Mouse (Mus musculus): ENCODE results near the gene Gm1123.

Gene Gm1123

DNA sequence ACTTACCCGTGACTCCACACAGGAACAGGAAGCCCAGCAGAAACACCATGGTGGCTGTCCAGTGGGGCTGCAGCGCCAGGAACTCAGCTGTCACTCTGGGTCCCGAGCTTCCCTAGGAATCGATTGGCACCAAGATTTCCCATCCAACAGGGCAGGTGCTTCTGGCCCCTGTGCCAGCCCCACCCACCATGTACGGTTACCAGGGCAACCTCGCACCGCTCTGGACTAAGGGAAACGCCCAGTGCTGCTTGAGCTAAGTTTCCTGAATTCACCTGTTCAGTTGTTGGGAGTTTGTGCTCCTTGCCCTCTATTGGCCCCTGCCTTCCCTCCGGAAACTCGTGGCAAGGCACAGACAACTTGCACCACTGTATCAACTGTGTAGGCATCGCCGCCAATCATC lies at the start of gene Gm1123:
TSS of gene Gm1123 (minus strand) at position 141 of the 400 bp plus-strand sequence.
- DNase-seq (ENCODE audit: low spot score) = no peak

DNA sequence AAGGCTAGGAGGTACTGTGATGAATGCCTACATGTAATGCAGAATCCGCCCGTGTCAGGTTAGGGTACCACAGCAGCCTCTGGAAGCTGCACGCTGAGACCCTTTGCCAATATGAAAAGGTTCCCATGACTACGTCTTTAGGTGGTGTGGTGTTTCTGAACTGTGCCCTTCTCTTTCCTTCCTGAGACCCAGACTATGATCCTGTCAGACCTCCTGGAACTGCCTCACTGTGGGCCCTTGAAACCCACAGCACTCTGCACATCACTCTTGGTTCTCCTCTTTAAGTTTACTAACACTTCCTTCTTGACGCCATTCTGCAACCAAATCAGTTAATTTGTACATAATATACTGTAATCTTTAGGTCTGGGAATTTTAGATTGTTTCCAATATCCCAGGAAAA lies 46.2 kb upstream of the Gm1123 start:
- no peak for DNase-seq (ENCODE audit: low spot score)

DNA sequence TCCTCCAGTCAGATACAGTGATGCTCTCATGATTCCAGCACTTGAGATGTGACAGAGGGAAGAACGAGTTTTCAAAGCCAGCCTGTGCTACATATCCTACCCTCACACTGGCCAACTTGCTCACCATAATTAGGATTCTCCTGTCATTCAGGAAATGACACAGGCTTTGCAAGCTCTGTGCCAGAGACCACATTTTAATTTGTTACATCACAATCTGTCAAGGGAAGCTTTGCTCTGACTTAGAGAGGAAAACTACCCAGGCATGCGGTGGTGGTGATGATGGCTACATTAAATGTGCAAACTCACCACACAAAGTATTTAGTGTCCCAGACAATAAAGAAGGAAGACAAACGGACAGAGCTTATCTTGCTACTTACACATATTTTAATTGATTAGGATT lies 45.8 kb upstream of the Gm1123 start:
- no peak for DNase-seq (ENCODE audit: low spot score)

DNA sequence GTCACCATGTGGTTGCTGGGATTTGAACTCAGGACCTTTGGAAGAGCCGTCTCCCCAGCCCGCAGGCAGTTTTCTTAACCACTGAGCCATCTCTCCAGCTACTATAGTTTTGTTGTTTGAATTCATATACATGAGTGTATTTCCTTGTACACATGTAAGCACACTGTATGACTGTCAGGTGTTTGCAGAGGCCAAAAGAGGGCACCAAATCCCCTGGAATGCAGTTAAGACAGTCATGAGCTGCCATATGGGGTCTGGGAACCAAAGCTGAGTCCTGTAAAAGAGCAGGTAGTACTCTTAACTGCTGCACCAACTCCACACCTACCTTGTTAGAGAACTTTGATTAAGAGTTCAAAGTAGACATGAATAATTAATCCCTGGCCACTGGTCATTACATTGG lies 45.1 kb upstream of the Gm1123 start:
- no peak for DNase-seq (ENCODE audit: low spot score)

DNA sequence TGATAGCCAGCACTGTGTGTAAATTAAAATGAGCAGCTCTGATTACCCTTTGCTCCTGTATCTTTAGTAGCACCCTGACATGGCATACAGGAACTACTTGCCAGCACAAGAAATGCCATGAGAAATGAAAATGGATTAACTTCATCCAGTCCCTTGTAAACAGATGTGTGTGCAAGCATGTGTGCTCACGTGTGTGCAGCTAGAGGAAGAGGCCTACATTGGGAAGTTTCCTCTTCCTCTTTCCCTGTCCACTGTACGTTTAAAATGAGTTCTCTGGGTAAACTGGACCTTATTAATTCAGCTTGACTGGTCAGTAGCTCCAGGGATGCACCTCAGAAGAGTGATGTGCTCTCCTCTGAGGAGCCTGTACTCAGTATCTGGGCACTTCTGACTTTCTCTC lies 38.9 kb upstream of the Gm1123 start:
- no peak for DNase-seq (ENCODE audit: low spot score)

DNA sequence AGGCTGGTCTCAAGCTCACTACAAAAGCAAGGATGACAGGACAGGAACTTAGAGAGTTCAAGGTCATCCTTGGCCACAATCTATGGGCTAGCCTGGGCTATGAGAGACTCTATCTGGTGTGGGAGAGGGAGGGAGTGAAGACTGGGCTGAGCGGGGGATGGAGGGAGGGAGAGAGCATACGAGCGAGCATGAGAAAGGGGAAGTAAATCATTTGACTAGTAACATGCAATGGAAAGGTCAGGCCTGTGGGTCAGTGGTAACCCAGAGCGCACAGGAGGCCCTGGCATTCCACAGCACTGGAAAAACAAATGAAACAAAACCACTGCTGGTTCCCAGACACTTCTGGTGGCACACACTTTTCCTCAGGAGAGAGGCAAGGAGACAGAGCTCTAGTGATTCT lies 37.0 kb upstream of the Gm1123 start:
- DNase-seq (ENCODE audit: low spot score) = no peak

DNA sequence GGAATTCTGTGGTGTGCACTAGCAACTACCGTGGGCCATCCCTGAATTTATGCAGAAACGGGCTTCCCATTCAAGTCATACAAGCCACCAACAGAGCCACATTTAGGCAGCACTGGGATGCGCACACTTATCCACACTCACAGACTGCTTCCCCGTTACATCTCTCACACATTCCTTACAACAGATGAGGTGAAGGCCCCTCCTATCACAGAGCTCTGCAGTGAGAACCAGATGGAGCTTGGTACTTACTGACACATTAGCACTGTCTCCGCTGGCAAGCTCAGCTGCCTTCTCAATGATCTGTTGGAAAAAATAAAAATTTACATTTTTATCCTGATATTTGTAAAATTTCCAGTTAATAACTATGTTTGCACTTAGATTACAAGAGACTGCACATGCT lies 29.8 kb upstream of the Gm1123 start:
- DNase-seq (ENCODE audit: low spot score) = no peak

DNA sequence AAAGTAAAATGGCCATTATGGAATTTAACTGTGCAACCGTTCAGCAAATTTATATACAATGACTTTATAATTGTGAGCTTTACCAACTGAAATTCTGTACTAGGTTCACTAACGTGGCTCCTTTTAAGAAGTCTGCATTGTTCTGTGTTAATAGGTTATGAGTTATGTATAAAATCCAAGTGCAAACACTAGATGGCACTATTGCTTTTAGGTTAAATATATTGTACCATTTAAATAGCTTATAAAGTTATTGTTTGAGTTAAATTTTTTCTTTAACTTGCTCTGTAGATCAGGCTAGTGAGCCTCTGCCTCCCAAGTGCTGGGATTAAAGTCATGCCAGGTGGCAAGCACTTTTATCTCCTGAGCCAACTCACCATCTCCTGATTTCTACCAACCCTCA lies 28.7 kb upstream of the Gm1123 start:
- DNase-seq (ENCODE audit: low spot score) = no peak

DNA sequence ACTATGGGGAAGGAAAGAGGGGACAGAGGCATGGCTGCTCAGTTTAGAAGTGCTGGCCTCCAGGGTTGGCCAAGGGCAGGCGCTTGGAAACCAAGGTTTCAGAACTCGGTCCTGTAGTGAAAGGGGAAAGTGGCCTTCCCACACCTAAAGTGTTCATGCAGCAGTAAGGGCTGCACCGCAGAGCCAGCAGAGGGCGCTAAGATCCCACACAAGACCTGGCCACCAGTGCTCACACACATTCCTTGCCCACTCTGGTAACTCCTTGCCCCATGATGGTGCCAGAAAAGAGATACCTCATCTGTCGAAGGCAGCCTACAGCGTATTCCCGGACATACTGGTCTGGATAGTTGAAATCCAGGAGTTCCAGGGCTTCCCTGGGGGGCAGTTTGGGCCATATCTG lies 27.0 kb upstream of the Gm1123 start:
- DNase-seq (ENCODE audit: low spot score) = peak; percentile 75

DNA sequence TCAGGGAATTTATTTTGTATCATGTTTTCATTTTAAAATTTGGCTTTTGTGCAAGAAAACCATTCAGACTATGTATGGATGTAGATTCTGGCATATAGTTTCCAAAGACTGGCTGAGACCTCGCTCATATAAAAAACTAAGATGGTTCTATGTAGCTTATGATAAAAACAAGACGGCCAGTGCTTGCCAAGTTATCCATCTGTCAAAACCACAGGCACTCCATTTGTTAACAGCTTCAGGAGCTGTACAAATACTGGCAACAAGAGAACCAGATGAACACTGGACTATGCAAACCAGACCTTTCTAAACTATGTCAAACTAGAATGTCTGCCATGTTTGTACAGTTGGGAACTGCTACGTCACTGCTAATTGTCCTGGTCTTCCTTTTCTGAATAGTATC lies 22.2 kb upstream of the Gm1123 start:
- no peak for DNase-seq (ENCODE audit: low spot score)

DNA sequence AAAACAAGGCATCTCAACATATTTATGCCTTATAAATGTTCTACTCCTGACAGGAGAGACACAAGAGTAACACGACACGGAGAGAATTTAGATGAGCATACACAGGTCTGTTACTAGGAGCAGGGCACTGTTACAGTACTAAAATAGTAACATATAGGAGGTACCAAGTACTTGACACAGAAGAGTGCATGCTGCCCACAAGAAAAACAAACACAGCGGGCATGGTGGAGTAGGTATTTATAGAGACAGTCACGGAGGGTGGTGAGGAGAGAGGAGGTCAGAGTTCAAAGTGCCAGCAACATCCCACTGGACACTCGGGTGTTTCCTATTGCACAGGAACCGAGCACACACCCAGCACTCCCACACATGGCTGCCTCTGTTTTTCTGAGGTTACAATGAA lies 14.2 kb upstream of the Gm1123 start:
- no peak for DNase-seq (ENCODE audit: low spot score)

DNA sequence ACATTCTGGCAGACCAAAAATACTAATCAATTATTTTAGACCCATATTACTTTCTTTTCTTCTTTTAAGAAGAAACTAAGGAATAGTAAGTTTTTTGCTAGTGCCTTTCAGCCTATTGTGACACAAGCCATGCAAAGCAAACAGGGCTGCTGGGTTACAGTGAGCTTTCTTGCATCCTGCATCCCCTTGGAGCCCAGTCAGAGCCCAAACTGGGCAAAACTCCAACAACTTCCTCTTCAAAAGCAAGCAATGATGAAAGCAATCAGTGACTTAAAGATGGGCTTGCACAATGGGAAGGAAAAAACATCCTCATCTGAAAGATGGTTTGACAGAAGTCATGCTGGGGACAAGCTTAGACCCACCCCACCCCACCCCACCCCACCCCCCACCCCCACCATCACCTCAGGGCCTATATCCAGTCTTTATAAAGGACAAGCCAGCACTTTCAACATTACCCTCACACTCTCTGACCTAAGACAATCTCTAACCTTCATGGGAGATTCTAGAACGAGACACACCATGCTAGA lies 13.3 kb upstream of the Gm1123 start:
- DNase-seq (ENCODE audit: low spot score) = no peak

DNA sequence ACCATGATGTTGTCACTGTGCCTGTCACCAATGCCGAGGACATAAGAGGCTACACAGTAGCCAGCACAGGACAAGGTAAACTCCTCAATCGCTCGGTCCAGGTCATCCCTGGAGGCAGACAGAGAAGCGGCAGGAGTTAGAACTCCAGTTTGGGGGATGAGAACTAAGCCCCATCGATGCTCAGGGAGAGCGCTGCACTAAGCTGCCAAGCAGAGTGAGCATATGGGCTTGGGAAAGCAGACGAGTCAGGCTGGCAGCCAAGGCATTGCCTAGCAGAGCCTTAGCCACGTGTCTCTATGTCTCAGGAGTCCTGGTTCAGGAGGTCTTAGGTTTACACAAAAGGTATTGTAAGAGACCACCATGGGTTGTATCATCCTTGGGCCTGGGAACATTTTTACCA lies 9.2 kb upstream of the Gm1123 start:
- DNase-seq (ENCODE audit: low spot score) = no peak

DNA sequence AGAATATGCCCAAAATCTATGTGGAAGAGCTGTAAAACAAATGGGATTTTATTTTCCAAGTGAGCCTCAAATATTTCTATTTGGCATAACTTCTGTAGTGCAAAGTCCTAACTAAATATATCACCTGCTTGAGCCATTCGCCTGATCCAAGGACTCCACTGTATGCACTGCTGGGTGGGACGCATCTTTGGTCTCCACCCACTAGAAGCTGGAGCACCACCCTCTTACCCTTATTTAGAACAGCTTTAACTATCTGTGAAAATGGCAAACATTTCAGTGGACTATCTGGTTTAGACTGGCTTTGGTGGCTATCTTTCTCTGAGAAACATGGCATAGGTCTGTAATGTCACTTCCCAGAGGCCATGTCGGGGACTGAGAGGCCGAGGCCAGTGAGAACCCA lies 7.1 kb upstream of the Gm1123 start:
- DNase-seq (ENCODE audit: low spot score) = no peak

DNA sequence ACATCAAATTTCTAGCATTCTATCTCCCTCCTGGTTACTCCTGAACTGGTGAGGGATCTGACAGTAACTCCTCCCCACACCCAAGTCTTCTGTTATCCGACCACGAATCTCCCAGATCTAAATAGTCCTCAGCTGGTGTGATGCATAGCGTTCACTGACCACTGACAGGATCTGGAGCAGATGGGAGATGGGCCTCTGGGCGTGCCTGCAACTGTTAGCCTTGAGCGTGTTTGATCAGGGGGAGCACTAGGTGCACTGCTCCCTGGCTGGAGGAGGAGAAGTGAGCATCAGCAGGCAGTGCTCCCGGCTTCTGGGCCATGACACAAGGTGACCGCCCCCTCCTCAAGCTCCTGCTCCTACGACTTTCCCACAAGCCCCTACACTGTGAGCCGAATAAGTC lies 6.5 kb upstream of the Gm1123 start:
- DNase-seq (ENCODE audit: low spot score) = no peak

DNA sequence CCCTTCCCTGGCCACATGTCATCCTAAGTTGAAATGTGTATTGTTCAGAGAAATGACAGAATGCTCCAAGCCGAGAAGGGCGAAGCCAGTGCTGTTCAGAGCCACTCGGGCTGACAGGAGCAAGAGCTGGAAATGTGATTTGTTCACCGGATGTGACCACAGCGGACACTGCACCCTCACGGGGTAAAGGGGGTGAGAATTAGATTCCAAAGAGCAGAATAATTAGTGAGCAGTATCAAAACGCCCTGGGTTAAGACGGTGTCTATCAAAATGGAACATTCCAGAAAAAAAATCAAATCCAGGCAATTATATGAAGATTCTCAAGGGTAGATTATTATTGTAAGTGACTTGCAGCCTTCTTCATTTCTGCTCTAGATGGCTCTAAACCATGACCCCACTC lies 1.4 kb downstream of the Gm1123 start:
- no peak for DNase-seq (ENCODE audit: low spot score)

DNA sequence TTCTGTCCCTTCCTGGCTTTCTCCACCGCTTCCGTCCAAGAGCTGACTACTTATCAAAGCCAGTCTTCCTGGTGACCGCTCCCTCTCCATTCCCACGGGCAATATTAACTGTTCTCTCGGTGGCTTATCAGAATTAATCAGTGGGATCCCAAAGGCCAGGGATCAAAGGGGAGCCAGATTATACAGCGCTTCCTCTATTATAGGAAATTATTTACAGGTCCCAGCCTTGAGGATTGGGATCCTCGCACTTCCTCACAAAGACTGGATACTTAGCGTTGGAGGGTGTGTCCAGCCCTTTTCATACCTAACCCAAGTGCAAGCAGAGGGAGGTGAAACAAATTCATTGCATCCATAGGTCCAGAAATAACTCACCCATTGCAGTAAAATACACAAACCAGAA lies 3.5 kb downstream of the Gm1123 start:
- no peak for DNase-seq (ENCODE audit: low spot score)

DNA sequence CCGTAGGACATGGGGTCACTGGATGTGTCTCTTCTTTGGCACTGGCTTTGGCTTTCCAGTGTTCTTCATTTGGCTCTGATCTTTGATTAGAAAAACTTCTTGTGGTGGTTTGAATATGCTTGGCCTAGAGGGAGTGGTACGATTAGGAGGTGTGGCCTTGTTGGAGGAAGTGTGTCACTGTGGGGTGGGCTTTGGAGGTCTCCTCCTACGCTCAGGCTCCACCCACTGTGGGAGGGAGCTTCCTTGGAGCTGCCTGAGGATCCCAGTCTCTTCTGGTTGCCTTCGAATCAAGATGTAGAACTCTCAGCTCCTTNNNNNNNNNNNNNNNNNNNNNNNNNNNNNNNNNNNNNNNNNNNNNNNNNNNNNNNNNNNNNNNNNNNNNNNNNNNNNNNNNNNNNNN lies 13.8 kb downstream of the Gm1123 start:
- DNase-seq (ENCODE audit: low spot score) = no peak

DNA sequence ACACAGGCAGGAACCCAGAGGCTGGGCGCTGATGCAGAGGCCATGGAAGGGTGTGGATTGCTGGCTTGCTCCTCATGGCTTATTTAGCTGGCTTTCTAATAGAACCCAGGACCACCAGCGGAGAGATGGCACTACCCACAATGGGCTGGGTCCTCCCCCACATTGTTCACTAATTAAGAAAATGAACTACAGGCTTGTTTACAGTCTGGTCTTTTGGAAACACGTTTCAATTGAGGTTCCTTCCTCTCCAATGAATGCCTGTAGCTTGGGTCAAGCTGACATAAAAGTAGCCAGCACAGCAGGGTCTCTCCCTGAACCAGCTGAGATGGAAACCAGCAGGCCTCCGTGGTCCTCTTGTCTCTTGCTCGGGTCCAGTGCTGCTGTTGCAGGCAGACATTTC lies 14.3 kb downstream of the Gm1123 start:
- no peak for DNase-seq (ENCODE audit: low spot score)

DNA sequence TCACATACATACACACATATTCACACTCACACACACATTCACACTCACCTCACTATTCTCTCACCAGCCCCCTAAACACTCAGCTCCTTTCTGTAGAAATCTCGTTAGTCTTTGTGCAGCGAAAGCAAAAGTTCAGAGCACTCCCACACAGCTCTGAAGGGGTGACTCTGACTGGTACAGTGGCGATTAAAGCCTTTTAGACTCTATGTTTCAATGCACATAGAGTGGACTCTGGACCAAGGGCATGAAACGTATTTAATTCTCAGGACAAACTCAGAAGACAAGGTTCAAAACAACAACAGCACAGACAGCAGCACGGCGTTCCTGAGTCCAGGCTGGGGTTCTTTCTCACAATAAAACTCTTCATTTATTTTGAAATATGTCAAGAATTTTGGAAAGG lies 17.8 kb downstream of the Gm1123 start:
- no peak for DNase-seq (ENCODE audit: low spot score)

DNA sequence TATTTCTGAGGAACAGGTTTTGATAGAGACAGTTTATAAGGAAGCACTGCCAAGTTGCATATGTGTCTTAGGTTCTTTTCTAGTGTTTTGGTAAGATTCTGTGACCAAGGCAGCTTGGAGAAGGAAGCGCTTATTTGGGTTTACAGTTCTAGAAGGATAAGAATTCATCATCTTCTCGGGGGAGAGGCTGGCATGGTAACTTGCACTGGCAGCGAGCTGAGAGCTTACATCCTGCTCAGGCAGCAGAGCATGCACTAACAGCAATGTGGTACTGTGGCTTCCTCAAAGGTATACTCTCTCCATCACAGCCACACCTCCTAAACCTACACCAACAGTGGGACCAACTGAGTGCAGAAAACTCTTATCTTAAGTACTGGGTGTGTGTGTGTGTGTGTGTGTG lies 18.8 kb downstream of the Gm1123 start:
- no peak for DNase-seq (ENCODE audit: low spot score)

DNA sequence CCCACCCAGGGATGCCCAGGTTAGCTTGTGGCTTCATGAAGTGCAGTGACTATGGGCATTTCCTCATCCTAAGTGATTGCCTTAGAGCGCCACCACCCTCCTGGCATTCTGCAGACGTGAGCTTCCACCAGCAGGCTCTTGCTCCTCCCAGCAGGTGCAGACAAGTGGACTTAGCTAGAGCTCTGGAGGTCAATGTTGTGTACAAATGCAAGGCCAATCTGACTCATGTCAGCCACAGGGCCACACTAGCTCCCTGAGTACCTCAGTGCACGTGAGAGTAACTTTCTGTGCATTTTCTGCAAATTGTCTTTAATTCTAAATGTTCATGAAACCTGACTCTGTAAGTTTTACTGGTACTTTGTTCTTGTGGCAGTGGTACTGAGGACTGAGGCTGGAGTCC lies 19.2 kb downstream of the Gm1123 start:
- DNase-seq (ENCODE audit: low spot score) = no peak

DNA sequence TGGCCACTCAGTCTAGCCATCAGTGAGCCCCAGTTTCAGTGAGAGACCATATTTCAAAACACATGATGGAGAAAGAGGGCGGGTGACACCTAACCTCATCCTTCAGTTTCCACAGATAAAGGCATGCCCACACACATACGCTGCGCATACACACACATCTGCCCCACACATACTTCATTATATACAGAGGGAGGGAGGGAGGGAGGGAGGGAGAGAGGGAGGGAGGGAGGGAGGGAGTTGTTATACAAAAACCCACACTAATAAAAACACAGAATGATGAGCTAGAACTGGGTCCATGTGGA lies 25.7 kb downstream of the Gm1123 start:
- no peak for DNase-seq (ENCODE audit: low spot score)

DNA sequence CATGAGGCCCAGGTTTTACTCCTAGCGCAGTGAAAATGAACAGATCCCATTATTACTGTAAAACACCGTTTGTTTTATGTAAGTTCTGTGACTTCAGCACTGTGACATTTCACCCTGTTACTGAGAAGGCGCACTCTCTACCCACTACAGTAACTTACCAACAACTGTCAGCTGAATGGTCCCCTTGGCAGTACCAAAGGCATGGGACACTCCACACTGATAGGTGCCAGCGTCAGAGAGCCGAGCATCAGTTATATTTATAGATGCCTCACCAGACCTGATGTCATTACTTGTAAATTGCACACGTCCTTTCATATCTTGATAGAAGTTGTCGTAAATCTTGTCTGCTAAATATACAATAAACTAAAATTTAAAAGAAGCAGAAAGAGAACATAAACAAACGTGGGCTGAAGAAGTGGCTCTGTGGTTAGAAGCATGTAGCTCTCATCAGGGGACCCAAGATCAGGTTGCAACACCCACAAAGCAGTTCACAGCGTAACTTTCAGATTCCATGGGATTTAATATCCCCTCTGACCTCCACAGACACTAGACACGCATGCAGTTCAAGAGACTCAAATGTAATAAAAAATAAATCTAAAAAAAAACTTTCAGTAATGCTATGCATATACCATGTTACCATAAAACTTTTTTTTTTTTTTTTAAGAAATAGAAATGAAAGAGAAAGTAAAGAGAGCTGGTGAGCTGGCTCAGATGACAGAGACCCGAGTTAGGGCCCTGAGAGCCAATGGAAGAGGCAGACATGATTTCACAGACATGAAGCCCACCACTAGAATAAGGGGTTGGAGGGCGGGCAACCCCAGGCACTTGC lies 26.2 kb downstream of the Gm1123 start:
- no peak for DNase-seq (ENCODE audit: low spot score)

DNA sequence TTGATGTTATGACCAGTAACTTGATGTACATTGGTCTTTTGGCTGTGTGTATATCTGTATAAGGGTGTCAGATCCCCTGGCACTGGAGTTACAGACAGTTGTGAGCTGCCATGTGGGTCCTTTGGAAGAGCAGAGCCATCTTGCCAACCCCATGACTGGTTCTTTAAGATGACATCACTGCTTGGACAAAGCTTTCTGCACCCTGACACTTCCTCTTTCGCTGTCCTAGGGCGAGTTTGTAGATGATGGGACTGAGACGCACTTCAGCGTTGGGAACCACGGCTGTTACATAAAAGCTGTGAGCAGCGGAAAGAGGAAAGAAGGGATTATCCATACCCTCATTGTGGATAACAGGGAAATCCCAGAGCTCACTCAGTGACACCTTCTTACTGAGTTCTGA lies 34.2 kb downstream of the Gm1123 start:
- no peak for DNase-seq (ENCODE audit: low spot score)

Measured in urinary bladder, postnatal 25 days (tissue).